Mouse (Mus musculus) testis, postnatal 14 days (tissue): Measurements from ENCODE around the gene Usp43.

Experiments
- DNase-seq: peaks from one replicate; pipeline ENCODE4 v3.0.0; 2021; ENCODE audit warnings: low spot score

Gene Usp43

GRCm38 (mm10) chr11:67921827-67922754 lies at the start of gene Usp43:
Gene Usp43 (minus strand): TSS chr11:67922153.
- peak; percentile 67 for DNase-seq

DNA sequence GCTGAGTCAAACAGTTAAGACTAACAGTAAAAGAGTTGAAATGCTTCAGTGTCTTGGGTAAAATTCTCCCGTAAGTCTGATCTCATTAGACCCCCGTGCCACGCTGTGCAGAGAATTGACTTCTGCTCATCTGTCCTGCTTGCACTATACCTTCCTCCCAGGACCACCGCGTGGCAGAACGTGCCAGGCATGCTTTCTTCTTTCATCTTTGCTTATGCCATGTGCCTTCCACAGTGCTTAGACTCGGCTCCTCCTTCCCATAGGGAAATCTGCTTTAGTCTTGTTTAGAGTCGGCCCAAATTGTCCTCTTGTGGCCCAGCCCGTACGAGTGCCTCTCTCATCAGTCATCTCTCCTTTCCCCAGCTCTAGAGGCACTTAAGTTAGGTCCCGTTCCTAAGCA lies 45.9 kb upstream of the Usp43 start:
- no peak for DNase-seq

- DNase-seq = peak; percentile 91
Observed at GRCm38 (mm10) chr11:67965905-67966878, 44.2 kb upstream of the Usp43 start, which contains the start of gene Stx8. Gene Stx8 (plus strand): TSS chr11:67966193.

DNA sequence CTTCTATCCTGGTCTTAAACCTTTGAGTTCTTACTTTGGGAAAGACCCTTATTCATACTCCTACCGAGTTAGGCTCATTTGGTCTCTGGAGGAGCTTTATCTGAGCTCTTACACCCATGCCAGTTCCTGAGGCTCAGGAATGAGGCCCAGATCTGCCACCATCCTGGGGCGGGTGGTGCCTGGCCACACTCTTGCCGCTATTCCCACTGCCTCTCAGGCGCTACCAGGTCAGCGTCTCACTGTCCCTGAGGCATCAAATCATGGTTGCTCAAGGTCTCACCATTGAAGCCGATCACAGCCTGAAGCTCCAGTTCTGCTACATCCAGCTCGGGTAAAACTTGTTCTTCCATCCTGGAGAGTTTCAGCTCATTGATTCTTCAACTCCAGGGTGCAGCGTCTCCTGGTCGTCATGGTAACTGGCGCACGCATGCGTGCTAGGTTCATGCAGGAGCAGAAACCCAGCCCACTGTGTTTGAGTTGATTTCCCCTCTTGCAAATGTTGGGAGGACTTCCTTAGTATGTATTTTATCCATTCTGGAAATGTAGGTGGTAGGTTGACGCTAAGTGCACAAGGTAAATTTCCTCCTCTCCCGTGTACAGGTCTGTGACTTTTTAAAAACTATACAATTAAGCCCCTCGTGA lies 43.4 kb upstream of the Usp43 start, which contains the start of gene Cfap52:
Gene Cfap52, minus strand, starts transcription at position 410 of the 642 bp plus-strand sequence.
- peak; percentile 82 for DNase-seq

DNA sequence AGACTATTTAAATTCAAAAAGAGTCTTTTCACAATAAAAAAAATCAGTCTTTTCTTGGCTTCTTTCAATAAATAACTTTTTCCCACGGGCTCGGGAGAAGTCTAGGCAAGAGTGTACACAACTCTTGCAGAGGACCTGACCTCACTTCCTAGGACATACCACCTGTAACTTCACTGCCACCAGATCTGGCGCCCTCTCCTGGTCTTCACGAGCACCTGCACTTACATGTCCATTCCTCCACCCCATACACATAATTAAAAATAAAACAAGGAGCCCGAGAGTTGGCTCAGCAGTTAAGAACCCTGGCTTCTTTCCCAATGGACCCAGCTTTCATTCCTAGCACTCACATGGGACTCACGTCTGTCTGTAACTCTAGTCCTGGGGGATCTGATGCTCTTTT lies 42.2 kb upstream of the Usp43 start:
- peak; percentile 37 for DNase-seq

DNA sequence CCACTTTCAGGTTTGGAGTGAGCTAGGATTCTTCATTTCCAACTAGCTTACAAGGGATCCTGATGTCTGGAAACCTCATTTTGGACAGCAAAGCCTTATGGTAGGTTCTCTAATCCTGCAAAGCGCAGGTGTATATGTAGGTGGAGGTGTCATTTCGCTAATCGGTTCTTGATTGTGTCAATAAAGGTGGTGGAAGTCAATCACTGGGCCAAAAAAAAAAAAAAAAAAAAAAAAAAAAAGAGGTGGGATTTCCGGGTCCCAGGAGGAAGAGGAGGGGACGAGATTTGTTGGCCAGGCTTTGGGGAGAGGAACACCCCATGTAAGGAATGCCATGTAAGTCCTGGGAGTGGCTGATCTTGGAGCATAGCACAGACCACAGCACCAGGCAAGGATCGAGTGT lies 32.5 kb upstream of the Usp43 start:
- no peak for DNase-seq

GRCm38 (mm10) chr11:67953604-67954003 lies 31.7 kb upstream of the Usp43 start:
- DNase-seq = no peak

GRCm38 (mm10) chr11:67949475-67949874 lies 27.5 kb upstream of the Usp43 start:
- DNase-seq = no peak

- DNase-seq = peak; percentile 40
Observed at GRCm38 (mm10) chr11:67948229-67948628, 26.3 kb upstream of the Usp43 start.

DNA sequence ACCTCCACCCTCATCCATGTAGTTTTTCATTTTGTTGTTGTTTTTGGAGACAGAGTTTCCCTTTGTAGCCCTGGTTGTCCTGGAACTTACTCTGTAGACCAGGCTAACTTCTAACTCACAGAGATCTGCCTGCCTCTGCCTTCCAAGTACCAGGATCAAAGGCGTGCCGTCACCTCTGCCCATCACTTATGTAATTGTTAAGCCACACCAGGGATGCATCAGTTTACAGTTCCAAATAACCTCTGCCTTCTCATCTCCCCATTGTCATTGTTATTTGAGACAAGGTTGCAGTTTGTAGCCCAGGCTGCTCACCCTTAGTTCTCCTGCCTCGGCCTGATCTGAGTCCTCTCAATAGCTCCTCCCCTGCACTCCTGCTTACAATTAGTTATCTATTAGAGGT lies 10.2 kb upstream of the Usp43 start:
- no peak for DNase-seq

- DNase-seq = no peak
Observed at GRCm38 (mm10) chr11:67926348-67927055, 4.5 kb upstream of the Usp43 start.

DNA sequence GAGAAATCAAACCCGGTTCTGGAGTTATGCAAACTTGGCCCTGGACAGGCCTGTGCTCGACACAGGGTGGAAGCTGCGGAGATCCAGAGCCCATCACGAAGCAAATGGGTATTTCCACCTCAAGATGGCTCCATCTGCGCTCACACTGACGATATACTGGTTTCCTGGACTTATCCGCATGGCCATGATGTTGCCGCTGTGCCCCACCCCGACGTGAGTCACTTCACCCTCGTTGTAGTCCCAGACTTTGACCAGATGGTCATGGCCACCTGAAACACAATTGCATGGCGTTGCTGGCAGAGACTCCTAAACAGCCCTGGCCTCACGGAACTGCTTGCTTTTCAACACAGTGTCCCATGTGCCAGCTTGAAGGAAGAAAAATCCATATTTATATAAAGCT lies 3.0 kb upstream of the Usp43 start:
- DNase-seq = no peak

DNA sequence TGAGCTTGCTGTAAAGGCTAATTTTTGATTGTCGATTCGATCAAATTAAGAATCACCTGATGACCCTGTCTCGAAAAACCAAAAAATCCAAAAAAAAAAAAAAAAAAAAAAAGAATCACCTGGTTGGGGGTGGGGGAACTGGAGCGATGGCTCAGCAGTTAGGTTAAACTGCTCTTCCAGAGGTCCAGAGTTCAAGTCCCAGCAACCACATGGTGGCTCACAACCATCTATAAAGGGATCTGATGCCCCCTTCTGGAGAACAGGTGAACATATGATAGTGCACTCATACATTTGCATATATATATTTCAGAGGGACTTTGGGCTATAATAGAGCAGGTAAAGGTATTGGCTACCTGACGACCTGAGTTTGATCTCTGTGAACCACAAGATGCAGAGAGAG lies 1.8 kb upstream of the Usp43 start:
- DNase-seq = no peak

DNA sequence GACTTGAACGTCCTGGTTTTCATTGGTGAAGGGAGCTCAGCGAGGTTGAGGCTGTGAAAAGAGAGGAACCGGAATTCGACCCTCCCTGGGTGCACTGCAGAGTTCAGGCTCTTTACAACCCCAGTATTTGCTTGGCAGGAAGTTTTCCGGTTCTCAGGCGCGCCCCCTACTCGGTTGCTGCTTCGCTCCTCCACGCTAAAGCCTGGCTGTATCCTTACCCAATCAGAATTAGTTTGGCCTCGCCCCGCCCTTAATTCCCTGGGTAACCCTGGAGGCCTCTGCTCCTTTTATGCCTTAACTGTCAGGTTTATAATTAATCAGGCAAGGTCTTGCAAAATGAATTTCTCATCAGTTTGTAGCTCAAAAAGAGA lies 787 bp upstream of the Usp43 start:
- DNase-seq = peak; percentile 55

- DNase-seq = peak; percentile 39
Observed at GRCm38 (mm10) chr11:67921091-67921826, 694 bp downstream of the Usp43 start.

- DNase-seq = no peak
Observed at GRCm38 (mm10) chr11:67920226-67920960, 1.6 kb downstream of the Usp43 start.

GRCm38 (mm10) chr11:67919593-67919992 lies 2.4 kb downstream of the Usp43 start:
- DNase-seq = no peak

DNA sequence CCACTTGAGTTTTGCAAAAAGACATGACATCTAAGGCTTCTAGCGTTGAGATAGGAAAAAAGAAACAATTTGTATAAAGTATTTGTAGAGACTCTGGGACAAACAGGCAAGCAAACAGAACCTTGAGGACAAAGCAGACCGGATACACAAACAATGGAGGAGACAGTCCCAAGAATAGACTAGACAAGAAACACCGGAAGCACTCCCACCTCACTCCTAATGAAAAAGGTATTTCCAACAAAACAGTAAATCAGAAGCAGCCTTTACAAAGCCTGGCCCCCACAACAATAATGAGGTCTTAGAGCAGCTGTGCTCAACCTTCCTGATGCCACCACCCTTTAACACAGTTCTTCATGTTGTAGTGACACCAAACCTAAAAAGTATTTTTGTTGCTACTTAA lies 4.8 kb downstream of the Usp43 start:
- no peak for DNase-seq

- DNase-seq = no peak
Observed at GRCm38 (mm10) chr11:67911074-67911473, 10.9 kb downstream of the Usp43 start.

DNA sequence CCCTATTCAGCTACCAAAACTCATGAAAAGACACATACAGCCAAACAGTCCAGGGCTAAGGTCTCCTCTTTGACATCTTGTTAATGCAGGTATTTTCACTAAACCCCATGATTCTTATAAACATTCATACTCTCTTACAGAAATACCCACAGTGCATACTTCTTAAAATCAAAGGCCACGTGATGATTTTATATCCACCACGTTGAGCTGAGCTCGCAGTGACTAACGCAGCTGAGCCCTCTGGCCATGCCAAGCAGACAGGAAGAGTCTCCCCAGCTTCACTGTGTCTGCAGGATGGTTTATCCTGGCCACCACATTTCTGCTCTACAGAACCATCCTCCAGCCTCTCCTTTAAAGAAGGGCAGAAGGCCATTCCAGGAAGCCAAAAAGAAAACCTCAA lies 18.2 kb downstream of the Usp43 start:
- DNase-seq = no peak
